Mouse (Mus musculus): ENCODE measurements around the gene Spryd3.
"Not testable (repeated sequence)": the region's sequence is repeated elsewhere in the genome, so short reads cannot be mapped to it uniquely, and the experiment has no call there.

Spryd3 gene

DNA sequence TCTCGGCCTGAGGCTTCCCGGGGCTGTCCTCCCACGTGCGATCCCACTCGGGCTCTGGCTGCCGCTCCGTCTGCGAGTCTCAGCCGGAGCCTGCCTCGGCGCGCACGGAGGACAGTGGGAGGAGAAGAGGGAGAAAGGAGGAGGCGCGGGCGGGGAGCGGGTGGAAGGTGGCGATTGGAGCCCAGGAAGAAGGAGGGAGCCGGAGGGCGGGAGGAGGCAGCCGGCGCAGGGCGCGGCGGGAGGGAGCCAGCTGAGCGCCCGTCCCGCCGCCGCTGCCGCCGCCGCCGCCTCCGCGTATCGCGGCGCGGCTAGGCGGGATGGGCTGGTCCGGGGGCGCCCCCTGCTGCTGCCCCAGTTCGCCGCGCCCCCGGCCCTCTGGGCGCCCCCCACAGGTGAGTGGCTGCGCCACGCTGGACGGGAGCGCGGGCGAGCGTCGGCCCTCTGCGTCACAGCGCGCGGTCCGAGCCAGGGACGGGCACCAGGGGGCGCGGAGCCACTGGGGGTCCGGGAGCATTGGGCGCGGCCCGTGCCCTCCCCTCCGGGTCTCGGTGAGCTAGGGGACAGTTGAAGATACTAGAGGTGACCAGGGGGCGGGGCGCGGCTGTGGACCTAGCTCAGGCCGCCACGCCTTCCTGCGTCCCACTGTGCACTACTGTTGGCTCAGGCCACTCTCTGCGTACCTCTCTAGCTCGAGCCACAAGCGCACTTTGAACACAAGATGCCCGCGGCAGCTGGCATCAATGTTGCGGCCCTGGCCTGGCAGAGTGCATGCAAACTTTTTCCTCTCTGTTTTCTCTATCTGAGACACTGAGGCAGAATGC, 35.7 kb downstream of the Spryd3 start, which contains the start of gene Tns2:
Gene Tns2 (plus strand): TSS at position 253 of the 821 bp plus-strand sequence.
- peak; percentile 71 for DNase-seq (ENCODE audit: low read depth, low spot score)

DNA sequence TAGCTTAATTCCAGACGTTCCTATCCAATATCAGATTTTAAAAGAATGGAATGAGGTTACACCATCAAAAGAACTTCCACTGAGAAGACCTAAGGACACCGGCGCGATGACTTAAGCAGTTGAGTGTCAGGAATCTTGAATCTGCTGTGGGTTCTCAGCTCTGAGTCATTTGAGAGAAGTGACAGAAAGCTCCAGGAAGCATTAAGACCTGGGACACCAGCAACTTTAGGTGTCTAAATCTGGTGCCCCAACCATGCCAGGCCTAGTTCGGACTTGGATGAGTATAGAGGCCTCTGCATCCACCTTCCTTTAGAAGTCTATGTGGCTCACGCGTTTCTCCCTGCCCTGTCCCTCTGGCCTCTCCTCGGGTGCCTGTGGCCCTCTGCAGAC, 36.3 kb downstream of the Spryd3 start:
- peak; percentile 40 for DNase-seq (ENCODE audit: low read depth, low spot score)

- no peak for DNase-seq (ENCODE audit: low read depth, low spot score)
These were observed 36.8 kb downstream of the Spryd3 start for GRCm38 (mm10) chr15:102099260-102099659.

DNA sequence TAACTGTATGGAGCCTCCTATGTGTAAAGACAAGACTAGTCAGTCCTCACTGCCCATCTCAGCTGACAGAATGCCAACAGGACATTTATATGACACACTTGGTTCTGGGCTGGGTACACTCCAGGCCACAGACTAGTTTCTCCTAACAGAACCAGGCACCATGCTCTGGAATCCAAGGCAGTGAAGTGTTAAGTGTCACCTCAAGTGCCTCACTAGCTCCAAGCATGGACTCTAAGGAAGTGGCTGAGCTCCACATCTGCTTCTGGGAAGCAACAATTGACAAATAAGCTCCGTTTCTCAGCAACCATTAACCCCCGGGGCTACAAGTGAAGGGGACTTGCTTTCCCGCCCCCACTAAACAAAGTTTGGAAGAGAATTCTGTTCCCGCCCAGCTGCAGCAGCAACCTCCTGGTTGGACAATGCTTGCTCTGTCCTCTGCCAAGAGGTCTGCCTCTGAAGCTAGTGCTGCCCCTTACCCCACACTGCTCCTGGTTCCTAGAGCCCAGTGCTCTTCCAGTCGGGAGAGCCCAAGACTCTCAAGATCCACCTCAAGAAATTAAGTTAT, 38.0 kb downstream of the Spryd3 start:
- DNase-seq (ENCODE audit: low read depth, low spot score) = peak; percentile 47

GRCm38 (mm10) chr15:102097147-102097915, 38.7 kb downstream of the Spryd3 start:
- DNase-seq (ENCODE audit: low read depth, low spot score) = no peak

GRCm38 (mm10) chr15:102094988-102095387, 41.0 kb downstream of the Spryd3 start:
- DNase-seq (ENCODE audit: low read depth, low spot score) = no peak

GRCm38 (mm10) chr15:102094157-102094556, 41.9 kb downstream of the Spryd3 start:
- DNase-seq (ENCODE audit: low read depth, low spot score) = no peak

GRCm38 (mm10) chr15:102092222-102092621, 43.8 kb downstream of the Spryd3 start:
- no peak for DNase-seq (ENCODE audit: low read depth, low spot score)

DNA sequence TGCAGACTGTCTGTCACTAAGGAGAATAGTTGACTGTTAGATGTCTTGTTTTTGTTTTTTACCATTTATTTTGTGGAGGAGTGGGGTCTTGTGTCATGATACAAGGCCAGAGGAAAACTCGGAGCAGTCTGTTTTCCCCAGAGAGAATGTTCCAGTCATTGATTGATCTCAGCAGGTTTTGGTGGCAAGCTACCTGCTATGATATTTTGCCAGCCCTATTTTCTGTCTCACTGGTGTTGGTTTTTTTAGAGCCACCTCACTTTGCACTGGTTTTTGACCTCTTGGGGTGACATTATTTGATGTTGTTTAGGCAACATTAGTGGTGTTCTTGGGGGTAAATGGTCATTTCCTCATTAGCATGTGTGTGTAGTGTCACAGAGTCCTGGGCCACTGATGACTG, 44.3 kb downstream of the Spryd3 start:
- no peak for DNase-seq (ENCODE audit: low read depth, low spot score)

- DNase-seq (ENCODE audit: low read depth, low spot score) = no peak
These were observed 44.9 kb downstream of the Spryd3 start for GRCm38 (mm10) chr15:102091063-102091679.

- DNase-seq (ENCODE audit: low read depth, low spot score) = no peak
These were observed 46.0 kb downstream of the Spryd3 start for GRCm38 (mm10) chr15:102089914-102090585.

DNA sequence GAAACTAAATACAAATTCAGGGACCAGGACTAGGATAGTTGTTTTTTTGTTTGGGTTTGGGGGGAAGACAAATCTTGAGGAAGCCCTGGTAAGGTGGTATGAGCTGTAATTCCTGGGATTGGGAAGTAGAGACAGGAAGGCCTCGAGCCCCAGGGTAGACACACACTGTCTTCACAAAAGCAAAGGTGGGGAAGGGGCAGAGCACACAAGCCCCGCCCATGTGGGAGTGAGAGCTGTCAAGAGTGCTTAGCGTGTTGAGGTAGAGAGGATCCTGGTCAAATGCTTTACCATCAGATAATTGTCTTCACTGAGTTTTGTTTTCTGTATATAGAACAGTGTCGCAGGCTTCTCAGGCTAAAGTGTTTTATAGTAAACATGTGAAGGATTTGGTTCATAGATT, 53.0 kb downstream of the Spryd3 start:
- DNase-seq (ENCODE audit: low read depth, low spot score) = peak; percentile 58

- no peak for DNase-seq (ENCODE audit: low read depth, low spot score)
These were observed 53.9 kb downstream of the Spryd3 start for GRCm38 (mm10) chr15:102082148-102082547.

DNA sequence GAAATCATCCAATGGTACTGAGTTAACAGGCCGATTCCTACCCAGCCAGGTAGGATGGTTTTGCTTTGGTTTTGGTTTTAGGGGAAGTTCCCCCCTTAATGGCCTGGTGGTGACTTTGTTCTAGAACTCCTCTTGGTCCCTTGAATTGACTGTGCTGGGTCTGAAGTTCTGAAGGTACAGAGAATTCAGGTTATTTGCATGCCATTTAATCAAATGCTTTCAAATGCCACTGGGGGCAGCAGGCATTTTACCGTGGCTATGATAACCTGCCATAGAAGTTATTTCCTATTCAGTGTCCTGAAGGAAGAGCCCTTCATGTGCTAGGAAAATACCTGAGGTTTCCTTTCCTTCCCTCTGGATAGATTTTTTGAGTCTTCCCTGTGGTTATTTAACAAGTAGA, 55.6 kb downstream of the Spryd3 start:
- DNase-seq (ENCODE audit: low read depth, low spot score) = no peak

GRCm38 (mm10) chr15:102079924-102080323, 56.1 kb downstream of the Spryd3 start:
- not testable (repeated sequence) for DNase-seq (ENCODE audit: low read depth, low spot score)

- peak; percentile 59 for DNase-seq (ENCODE audit: low read depth, low spot score)
These were observed 56.8 kb downstream of the Spryd3 start for GRCm38 (mm10) chr15:102079221-102079620.

GRCm38 (mm10) chr15:102077111-102077677, 58.8 kb downstream of the Spryd3 start:
- no peak for DNase-seq (ENCODE audit: low read depth, low spot score)

DNA sequence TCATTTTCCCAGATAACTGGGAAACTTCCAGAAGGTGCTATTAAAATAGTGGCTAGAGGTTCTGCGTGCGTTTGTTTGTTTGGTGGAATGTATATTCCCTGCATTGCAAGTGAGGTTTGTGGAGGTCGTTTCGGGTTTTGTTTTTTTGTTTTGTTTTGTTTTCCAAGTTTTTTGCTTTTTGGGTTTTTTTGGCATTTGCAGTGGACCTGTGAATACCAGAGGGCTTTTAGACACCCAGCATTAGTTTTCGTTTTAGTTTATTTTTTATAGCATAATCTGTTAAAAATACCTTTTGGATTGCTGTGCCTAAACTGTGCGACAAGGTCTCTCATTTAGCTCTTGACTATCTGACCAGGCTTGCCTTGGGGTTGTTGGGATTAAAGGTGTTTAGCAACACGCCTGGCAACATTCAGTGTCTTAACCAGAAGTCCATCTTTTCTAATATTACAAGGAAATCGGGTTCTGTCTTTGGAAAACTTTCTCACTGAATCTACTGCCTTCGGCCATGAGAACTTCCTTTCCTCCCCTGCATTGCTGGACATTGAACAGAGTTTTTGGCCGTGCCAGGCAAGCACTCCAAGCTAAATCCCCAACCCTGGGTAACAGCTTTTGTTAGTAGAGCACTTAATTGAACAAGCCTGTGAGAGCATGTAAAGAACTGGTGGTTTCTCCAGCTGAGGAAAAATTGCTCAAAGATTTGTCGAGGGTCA, 61.0 kb downstream of the Spryd3 start:
- DNase-seq (ENCODE audit: low read depth, low spot score) = no peak

GRCm38 (mm10) chr15:102074070-102074731, 61.8 kb downstream of the Spryd3 start:
- DNase-seq (ENCODE audit: low read depth, low spot score) = peak; percentile 83

- DNase-seq (ENCODE audit: low read depth, low spot score) = peak; percentile 99
These were observed 62.4 kb downstream of the Spryd3 start, which contains the start of gene Eif4b for GRCm38 (mm10) chr15:102073559-102074069. Gene Eif4b, plus strand, starts transcription at chr15:102073773.
